ENCODE assay signal across 8 mouse cellular contexts in the genomic region with DNA sequence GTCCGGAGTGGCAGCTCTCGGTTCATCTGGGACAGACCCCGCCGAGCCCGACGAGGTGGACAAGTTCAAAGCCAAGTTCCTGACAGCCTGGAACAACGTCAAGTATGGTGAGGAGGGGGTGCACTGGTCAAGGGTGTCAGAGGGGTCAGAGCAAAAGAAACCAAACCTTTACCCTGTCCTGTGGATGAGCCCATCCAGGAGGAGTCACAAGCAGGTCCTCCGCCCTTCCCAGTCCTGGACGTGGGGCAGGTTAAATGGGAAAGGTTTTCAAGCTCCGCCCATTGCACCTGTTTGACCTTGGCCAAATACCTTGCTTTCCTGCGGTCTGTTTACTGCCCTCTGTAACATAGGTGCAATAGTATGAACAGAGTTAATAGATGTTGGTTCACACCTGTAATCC. TPM values are rescaled to one million over a fixed set of nuclear protein-coding genes. Genes with fewer than 3 reads are reported as not detected.
DNase-seq lines count a peak whose midpoint lies in the region; ATAC-seq and TF ChIP-seq lines count a peak whose summit lies in the region.

No protein-coding gene starts in this region.

- TF ChIP-seq CTCF in testis, adult 2 months (IDR thresholded peaks at IDR 0.05; ENCODE audit: control insufficient read depth, insufficient read depth, insufficient replicate concordance, low read depth, low read length): no peak
- no peak for TF ChIP-seq CTCF in heart, postnatal 0 days (IDR thresholded peaks at IDR 0.05; ENCODE audit: low read depth)

- H3K4me1 ChIP-seq in testis, adult 2 months (ENCODE audit: control insufficient read depth, insufficient read depth, low read length): peaks cover 12% of the 10 kb centered on the region
- peaks cover 20% of the 10 kb centered on the region for H3K4me1 ChIP-seq in heart, postnatal 0 days (ENCODE audit: control insufficient read depth, insufficient read depth)
- peaks cover 8% of the 10 kb centered on the region for H3K4me1 ChIP-seq in limb, embryonic 11.5 days (ENCODE audit: control insufficient read depth, insufficient read depth, low read length)
- H3K4me1 ChIP-seq in neural tube, embryonic 13.5 days (replicated peaks): peaks cover 20% of the 10 kb centered on the region

- peak overlapping the region; percentile 94 for H3K4me3 ChIP-seq in testis, adult 2 months (ENCODE audit: control insufficient read depth, low read depth, low read length)
- H3K4me3 ChIP-seq in heart, postnatal 0 days (ENCODE audit: low read depth, low read length): peak overlapping the region; percentile 99
- peak overlapping the region; percentile 66 for H3K4me3 ChIP-seq in limb, embryonic 11.5 days (ENCODE audit: low read depth, low read length)
- H3K4me3 ChIP-seq in neural tube, embryonic 13.5 days: peak overlapping the region; percentile 76

- no peaks in the 10 kb centered on the region for H3K9me3 ChIP-seq in heart, postnatal 0 days (replicated peaks; ENCODE audit: control insufficient read depth, low read length)
- H3K9me3 ChIP-seq in limb, embryonic 11.5 days (ENCODE audit: control insufficient read depth, low read length): no peaks in the 10 kb centered on the region
- no peaks in the 10 kb centered on the region for H3K9me3 ChIP-seq in neural tube, embryonic 13.5 days

- H3K9ac ChIP-seq in heart, postnatal 0 days (replicated peaks; ENCODE audit: low read depth, low read length): peak overlapping the region; percentile 98
- H3K9ac ChIP-seq in limb, embryonic 11.5 days (ENCODE audit: low read length): peak overlapping the region; percentile 67
- peak overlapping the region; percentile 79 for H3K9ac ChIP-seq in neural tube, embryonic 13.5 days

- TF ChIP-seq EP300 in heart, postnatal 0 days (IDR thresholded peaks at IDR 0.05; ENCODE audit: low read depth): no peak

- no peak for TF ChIP-seq POLR2A in testis, adult 2 months (IDR thresholded peaks at IDR 0.05; ENCODE audit: control insufficient read depth, low read depth, low read length)

- 6% methylated on average over 11 of the region's 11 CpGs for WGBS in heart, postnatal 0 days
- 4% methylated on average over 11 of the region's 11 CpGs for WGBS in limb, embryonic 11.5 days
- WGBS in neural tube, embryonic 13.5 days: 6% methylated on average over 11 of the region's 11 CpGs

- no peak for ATAC-seq in heart, postnatal 0 days (ENCODE audit: insufficient read depth, low read depth)
- ATAC-seq in limb, embryonic 11.5 days (ENCODE audit: insufficient number of reproducible peaks, low FRiP score, low TSS enrichment, low read depth): peak; percentile 19; the same call in 1 of the 2 replicates
- peak; percentile 26 for ATAC-seq in neural tube, embryonic 13.5 days (ENCODE audit: low read depth)

- no peaks in the 10 kb centered on the region for H3K27me3 ChIP-seq in testis, adult 2 months (ENCODE audit: control insufficient read depth, insufficient read depth, low read length)
- H3K27me3 ChIP-seq in heart, postnatal 0 days (ENCODE audit: control insufficient read depth, insufficient read depth, low read length): no peaks in the 10 kb centered on the region
- no peaks in the 10 kb centered on the region for H3K27me3 ChIP-seq in limb, embryonic 11.5 days (ENCODE audit: control insufficient read depth, insufficient read depth, low read length)
- H3K27me3 ChIP-seq in neural tube, embryonic 13.5 days: no peaks in the 10 kb centered on the region

- no peak for DNase-seq in testis, postnatal 10 days (ENCODE audit: low spot score)
- no peak for DNase-seq in heart, postnatal 0 days (ENCODE audit: low spot score)
- DNase-seq in limb, embryonic 11.5 days (ENCODE audit: low spot score): no peak
- DNase-seq in left cerebral cortex, adult 8-10 months (ENCODE audit: low spot score in 2 of 2): no peak
- DNase-seq in cerebellum, adult 9-11 months: no peak
- DNase-seq in right cerebral cortex, adult 18-20 months: no peak

- peak overlapping the region; percentile 47; the same call in 1 of the 2 replicates for H3K27ac ChIP-seq in testis, adult 2 months (ENCODE audit: control insufficient read depth, insufficient read depth, low read depth, low read length)
- H3K27ac ChIP-seq in heart, postnatal 0 days (ENCODE audit: low read depth): peak overlapping the region; percentile 85
- no peak overlapping the region for H3K27ac ChIP-seq in limb, embryonic 11.5 days (replicated peaks; ENCODE audit: low read depth, low read length)
- peak overlapping the region; percentile 80 for H3K27ac ChIP-seq in neural tube, embryonic 13.5 days (replicated peaks)

- H3K4me2 ChIP-seq in heart, postnatal 0 days (ENCODE audit: low read depth, low read length): peak overlapping the region; percentile 93
- H3K4me2 ChIP-seq in limb, embryonic 11.5 days (ENCODE audit: low read depth, severe bottlenecking): peak overlapping the region; percentile 76
- peak overlapping the region; percentile 83 for H3K4me2 ChIP-seq in neural tube, embryonic 13.5 days

- H3K36me3 ChIP-seq in testis, adult 2 months (ENCODE audit: control insufficient read depth, insufficient read depth, low read length): no peaks in the 10 kb centered on the region; the same call in 1 of the 2 replicates
- peaks cover 32% of the 10 kb centered on the region for H3K36me3 ChIP-seq in heart, postnatal 0 days (replicated peaks; ENCODE audit: control insufficient read depth, insufficient read depth, low read length)
- H3K36me3 ChIP-seq in limb, embryonic 11.5 days (ENCODE audit: control insufficient read depth, insufficient read depth, low read length): peaks cover 17% of the 10 kb centered on the region
- peaks cover 34% of the 10 kb centered on the region for H3K36me3 ChIP-seq in neural tube, embryonic 13.5 days

RNA-seq across cellular contexts. Expression of a gene that starts 0.5 kb away (rescaled TPM):
- 27.5 and 31.8 TPM in 2 replicates for polyA plus RNA-seq in testis, adult 2 months (2012; rRNA removed)
- 41.2 and 67.4 TPM in 2 replicates for total RNA-seq in heart, postnatal 0 days (2014; rRNA removed; ENCODE audit: low replicate concordance)
- 53.6 and 56.1 TPM in 2 replicates for polyA plus RNA-seq in heart, postnatal 0 days (2015; fragmentation: Nextera tagmentation; extraction: Ambion mirVana)
- 29.5 and 31.9 TPM in 2 replicates for polyA plus RNA-seq in limb, embryonic 11.5 days (2014; fragmentation: Nextera tagmentation; extraction: Ambion mirVana)
- polyA plus RNA-seq in neural tube, embryonic 13.5 days (2015; fragmentation: Nextera tagmentation; extraction: Ambion mirVana): 55.3 and 56.1 TPM in 2 replicates
- total RNA-seq in left cerebral cortex, adult 8-10 months (2022): 10 to 100 TPM; 35.3 to 48.7 (median 39.7) TPM

RNA-seq across cellular contexts. Expression of a gene that starts 17.4 kb away (rescaled TPM):
- not detected in 2 replicates for polyA plus RNA-seq in testis, adult 2 months (2012; rRNA removed)
- not detected in 2 replicates for total RNA-seq in heart, postnatal 0 days (2014; rRNA removed; ENCODE audit: low replicate concordance)
- 0.10 and 0.15 TPM in 2 replicates for polyA plus RNA-seq in heart, postnatal 0 days (2015; fragmentation: Nextera tagmentation; extraction: Ambion mirVana)
- 0.38 and 0.39 TPM in 2 replicates for polyA plus RNA-seq in limb, embryonic 11.5 days (2014; fragmentation: Nextera tagmentation; extraction: Ambion mirVana)
- polyA plus RNA-seq in neural tube, embryonic 13.5 days (2015; fragmentation: Nextera tagmentation; extraction: Ambion mirVana): 3.0 and 3.8 TPM in 2 replicates
- total RNA-seq in left cerebral cortex, adult 8-10 months (2022): 10 to 100 TPM; 14.8 to 20.5 (median 16.8) TPM

RNA-seq across cellular contexts. Expression of a gene that starts 22.2 kb away (rescaled TPM):
- polyA plus RNA-seq in testis, adult 2 months (2012; rRNA removed): 35.0 and 36.9 TPM in 2 replicates
- total RNA-seq in heart, postnatal 0 days (2014; rRNA removed; ENCODE audit: low replicate concordance): 7.0 and 16.3 TPM in 2 replicates
- polyA plus RNA-seq in heart, postnatal 0 days (2015; fragmentation: Nextera tagmentation; extraction: Ambion mirVana): 5.9 and 9.1 TPM in 2 replicates
- 14.1 and 16.2 TPM in 2 replicates for polyA plus RNA-seq in limb, embryonic 11.5 days (2014; fragmentation: Nextera tagmentation; extraction: Ambion mirVana)
- polyA plus RNA-seq in neural tube, embryonic 13.5 days (2015; fragmentation: Nextera tagmentation; extraction: Ambion mirVana): 11.1 and 15.1 TPM in 2 replicates
- total RNA-seq in left cerebral cortex, adult 8-10 months (2022): 10 to 100 TPM; 33.5 to 43.4 (median 39.4) TPM

RNA-seq across cellular contexts. Expression of a gene that starts 25.6 kb away (rescaled TPM):
- polyA plus RNA-seq in testis, adult 2 months (2012; rRNA removed): 98.6 and 107 TPM in 2 replicates
- 67.4 and 103 TPM in 2 replicates for total RNA-seq in heart, postnatal 0 days (2014; rRNA removed; ENCODE audit: low replicate concordance)
- 65.8 and 67.5 TPM in 2 replicates for polyA plus RNA-seq in heart, postnatal 0 days (2015; fragmentation: Nextera tagmentation; extraction: Ambion mirVana)
- polyA plus RNA-seq in limb, embryonic 11.5 days (2014; fragmentation: Nextera tagmentation; extraction: Ambion mirVana): 40.6 and 42.7 TPM in 2 replicates
- 95.5 and 114 TPM in 2 replicates for polyA plus RNA-seq in neural tube, embryonic 13.5 days (2015; fragmentation: Nextera tagmentation; extraction: Ambion mirVana)
- 10 to 100 TPM; 53.5 to 63.9 (median 58.8) TPM for total RNA-seq in left cerebral cortex, adult 8-10 months (2022)

RNA-seq across cellular contexts. Expression of a gene that starts 26.4 kb away (rescaled TPM):
- polyA plus RNA-seq in testis, adult 2 months (2012; rRNA removed): 46.9 and 52.8 TPM in 2 replicates
- 67.9 and 79.0 TPM in 2 replicates for total RNA-seq in heart, postnatal 0 days (2014; rRNA removed; ENCODE audit: low replicate concordance)
- 42.7 and 45.7 TPM in 2 replicates for polyA plus RNA-seq in heart, postnatal 0 days (2015; fragmentation: Nextera tagmentation; extraction: Ambion mirVana)
- 31.1 and 35.2 TPM in 2 replicates for polyA plus RNA-seq in limb, embryonic 11.5 days (2014; fragmentation: Nextera tagmentation; extraction: Ambion mirVana)
- polyA plus RNA-seq in neural tube, embryonic 13.5 days (2015; fragmentation: Nextera tagmentation; extraction: Ambion mirVana): 60.9 and 64.4 TPM in 2 replicates
- 10 to 100 TPM; 57.8 to 68.8 (median 59.9) TPM for total RNA-seq in left cerebral cortex, adult 8-10 months (2022)
